Mouse (Mus musculus): Measurements from ENCODE around the gene Acot8.
A peak's percentile ranks its signal among the peaks of the same experiment; 100 is the strongest.

DNA sequence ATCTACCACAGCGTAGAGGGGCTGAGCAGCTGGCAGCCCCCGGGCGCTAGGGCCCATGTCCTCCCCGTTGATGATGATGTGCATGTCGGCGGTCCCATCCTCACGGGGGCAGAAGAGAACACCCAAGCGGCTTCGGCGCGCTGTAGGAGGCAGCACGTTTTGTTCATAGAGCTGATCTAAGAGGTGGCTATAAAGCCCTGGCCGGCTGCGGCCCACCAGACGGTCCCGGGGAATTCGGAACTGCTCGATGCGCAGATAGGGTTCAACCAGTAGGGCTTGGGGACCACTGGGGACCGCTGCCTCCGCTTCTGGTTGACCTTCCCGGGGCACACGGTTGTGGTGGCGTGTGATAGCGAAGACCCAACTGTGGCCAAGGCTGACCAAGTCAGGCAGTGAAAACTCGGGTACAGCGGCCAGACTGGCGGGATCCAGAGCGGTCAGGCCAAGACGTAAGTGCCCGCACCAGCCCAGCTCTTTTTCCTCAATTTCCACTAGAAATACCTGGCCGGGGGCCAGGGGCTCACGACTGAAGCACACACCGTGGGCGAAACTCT lies 28.1 kb upstream of the Acot8 start, which contains the start of gene Ctsa:
- TF ChIP-seq EP300 (IDR thresholded peaks at IDR 0.05; ENCODE audit: low read depth) = no peak
- TF ChIP-seq CTCF (IDR thresholded peaks at IDR 0.05; ENCODE audit: low read depth) = peak; percentile 85

Data from liver, postnatal 0 days (tissue).